Mouse (Mus musculus): ENCODE results near the gene Gjb5.

Gene Gjb5

DNA sequence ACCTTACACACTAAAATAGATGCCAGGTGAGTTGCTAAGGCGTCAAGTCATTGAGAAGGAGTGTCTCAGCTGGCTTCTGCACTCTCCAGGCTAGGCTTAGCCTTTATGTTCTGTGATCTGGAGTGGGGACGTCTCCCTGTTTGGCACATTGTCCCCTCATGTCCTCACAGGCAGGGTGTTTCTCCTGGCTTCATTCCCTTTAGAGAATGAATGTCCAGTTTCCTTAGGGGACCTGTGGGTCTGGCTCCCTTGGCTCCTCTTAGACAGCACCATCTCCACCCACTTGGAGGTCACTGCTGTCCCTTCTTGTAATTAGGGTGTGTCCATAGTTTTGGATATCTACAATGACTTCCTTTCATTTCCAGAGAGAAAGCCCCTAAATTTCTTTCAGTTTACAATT is 51.1 kb downstream of the Gjb5 start:
- no peak for DNase-seq (ENCODE audit: low spot score)
